23 mouse cellular contexts compared by ENCODE assay signal in the genomic region with DNA sequence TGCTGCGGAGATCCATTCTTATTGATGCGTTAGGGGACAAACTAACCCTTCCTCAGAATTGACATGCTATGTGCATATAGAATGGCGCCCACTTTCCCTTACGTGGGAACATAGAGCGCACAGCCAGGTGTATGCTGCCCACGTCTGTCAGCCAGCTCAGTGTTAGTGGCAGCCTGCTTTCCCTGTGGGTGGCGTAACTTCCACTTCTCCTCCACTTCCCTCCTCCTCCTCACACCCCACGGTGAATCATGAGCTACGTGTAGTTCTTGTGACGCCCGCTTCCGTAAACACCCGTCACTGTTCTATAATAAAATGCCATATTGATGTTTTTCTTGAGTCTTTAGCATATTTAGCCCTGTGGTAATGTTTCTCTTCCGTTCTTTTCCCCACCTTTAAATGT.
DNase-seq lines count a peak whose midpoint lies in the region; ATAC-seq and TF ChIP-seq lines count a peak whose summit lies in the region.
"Had no signal": no experiment of that assay in that cellular context is flagged by ENCODE, and none has a peak within 500 bp of the region (broad histone marks: within the 10 kb centered on the region; RNA-seq: fewer than 3 reads in every experiment).

No protein-coding gene starts in this region.

- TF ChIP-seq CTCF in left cerebral cortex, adult 2 months (IDR thresholded peaks at IDR 0.05), result no peak

- peak; percentile 12 to 22 for DNase-seq in left cerebral cortex, adult 2 months (ENCODE audit: extremely low spot score in 1 of 2, low spot score in 2 of 2)
- DNase-seq in left cerebral cortex, postnatal 14 days (ENCODE audit: low spot score in 2 of 2), result no peak
- DNase-seq in right cerebral cortex, adult 18-20 months, result peak; percentile 44
- no peak for DNase-seq in right cerebral cortex, postnatal 10 days (ENCODE audit: low spot score in 2 of 2)
- DNase-seq in brain, adult 2 months (ENCODE audit: low read depth, low spot score), result peak; percentile 60
- no peak for DNase-seq in neural tube, embryonic 10.5 days (ENCODE audit: extremely low spot score, low spot score)
- DNase-seq: adrenal gland, postnatal 10 days; B cell, adult 2 months; cerebellum, adult 11-12 months; cerebellum, adult 9-10 months; cerebellum, postnatal 25 days; forebrain, postnatal 0 days; gastrocnemius, postnatal 36 days; heart, adult 18-20 months; heart, postnatal 14 days had no signal

- H3K9me3 ChIP-seq in erythroblast, embryonic 14.5 days (ENCODE audit: control insufficient read depth, low read length), result no peaks in the 10 kb centered on the region
- H3K9me3 ChIP-seq: embryonic facial prominence, embryonic 12.5 days; forebrain, embryonic 13.5 days; heart, embryonic 10.5 days; hindbrain, embryonic 13.5 days had no signal

- no peak for ATAC-seq in erythroblast, adult 5-6 weeks (replicated peaks; ENCODE audit: low FRiP score, poor library complexity, severe bottlenecking)
- ATAC-seq: CD4-positive, CD25-positive, alpha-beta regulatory T cell, adult 4 months; forebrain, embryonic 13.5 days; forebrain, postnatal 0 days; hindbrain, postnatal 0 days had no signal

- peaks cover 25% of the 10 kb centered on the region for H3K36me3 ChIP-seq in erythroblast, embryonic 14.5 days (ENCODE audit: control insufficient read depth)
- H3K36me3 ChIP-seq: embryonic facial prominence, embryonic 12.5 days; hindbrain, embryonic 13.5 days had no signal

- H3K4me3 ChIP-seq in erythroblast, embryonic 14.5 days (replicated peaks), result peak overlapping the region; percentile 34
- no peak overlapping the region for H3K4me3 ChIP-seq in left cerebral cortex, adult 2 months
- H3K4me3 ChIP-seq: embryonic facial prominence, embryonic 12.5 days; forebrain, embryonic 13.5 days; heart, embryonic 10.5 days; hindbrain, embryonic 13.5 days had no signal

- intact Hi-C loops in left cerebral cortex, adult 2 months (cut with DNase I), result no loop called here
- intact Hi-C loops in left cerebral cortex, postnatal 14 days (cut with DNase I), result no loop called here

- no peak overlapping the region for H3K27ac ChIP-seq in left cerebral cortex, adult 2 months
- H3K27ac ChIP-seq: embryonic facial prominence, embryonic 12.5 days; forebrain, embryonic 13.5 days; heart, embryonic 10.5 days; hindbrain, embryonic 13.5 days; hindbrain, postnatal 0 days had no signal

- H3K27me3 ChIP-seq in erythroblast, embryonic 14.5 days (ENCODE audit: control insufficient read depth), result no peaks in the 10 kb centered on the region
- H3K27me3 ChIP-seq: embryonic facial prominence, embryonic 12.5 days; forebrain, embryonic 13.5 days; hindbrain, embryonic 13.5 days had no signal

- peaks cover 36% of the 10 kb centered on the region for H3K4me1 ChIP-seq in erythroblast, embryonic 14.5 days (ENCODE audit: control insufficient read depth)
- H3K4me1 ChIP-seq: embryonic facial prominence, embryonic 12.5 days; forebrain, embryonic 13.5 days had no signal

Comparison
In these comparisons a context has a peak if more than half of its experiments do, and no peak if none do; other contexts are left out.
1. DNase-seq: peak in left cerebral cortex, adult 2 months (2 of 2), right cerebral cortex, adult 18-20 months (single experiment) and brain, adult 2 months (single experiment); none in left cerebral cortex, postnatal 14 days (0 of 2), right cerebral cortex, postnatal 10 days (0 of 2) and neural tube, embryonic 10.5 days (single experiment).